Mouse (Mus musculus) gastrocnemius, postnatal 14 days (tissue): Measurements from ENCODE around the gene Acrbp. TPM values are rescaled to one million over a fixed set of nuclear protein-coding genes. Genes with fewer than 3 reads are reported as not detected.

ENCODE experiments used
- DNase-seq: peaks from one replicate; pipeline ENCODE4 v3.0.0; 2021; ENCODE audit warnings: mixed read lengths
- intact Hi-C: fragments of 180-260 bp; cut with DNase I; formaldehyde crosslinking; loops from one replicate; pipeline ENCODE4 v1.15.1; 2025; ENCODE audit warnings: low total_unique reads
- microRNA-seq, 2 experiments: library from miRNA; unstranded; fragments of <30 nt; microRNA quantifications; one replicate each; pipeline ENCODE4 v1.2.0; 2021
- total RNA-seq, 2 experiments: library from RNA; stranded (reverse); gene quantifications; 2 replicates each; pipeline ENCODE4 v1.2.3; 2021

The Acrbp gene
- total RNA-seq, 2 experiments from 2014 or later, result 1.4 to 2.5 TPM

- intact Hi-C loops, result no loop called here
- DNase-seq, result peak; percentile 74
Observed at GRCm38 (mm10) chr6:125096597-125097345, 47.3 kb downstream of the Acrbp start.

- intact Hi-C loops, result no loop called here
- DNase-seq, result no peak
Observed at GRCm38 (mm10) chr6:125097346-125097689, 47.8 kb downstream of the Acrbp start.

- DNase-seq, result no peak
- intact Hi-C loops, result no loop called here
Observed at GRCm38 (mm10) chr6:125097951-125098350, 48.5 kb downstream of the Acrbp start.

GRCm38 (mm10) chr6:125098513-125098912 lies 49.0 kb downstream of the Acrbp start:
- intact Hi-C loops, result no loop called here
- no peak for DNase-seq

GRCm38 (mm10) chr6:125099421-125099971 lies 50.0 kb downstream of the Acrbp start:
- DNase-seq, result peak; percentile 20
- intact Hi-C loops, result no loop called here

GRCm38 (mm10) chr6:125101444-125101843 lies 52.0 kb downstream of the Acrbp start:
- intact Hi-C loops, result loop anchor here (5.0 kb wide), 1 partner anchor 36 kb away; no protein-coding TSS in a partner anchor
- DNase-seq, result no peak

- intact Hi-C loops, result loop anchor here (5.0 kb wide), 1 partner anchor 33 kb away; no protein-coding TSS in a partner anchor
- DNase-seq, result no peak
Observed at GRCm38 (mm10) chr6:125104223-125104622, 54.7 kb downstream of the Acrbp start.

- intact Hi-C loops, result no loop called here
- DNase-seq, result no peak
Observed at GRCm38 (mm10) chr6:125107705-125108104, 58.2 kb downstream of the Acrbp start.

GRCm38 (mm10) chr6:125109371-125109770 lies 59.9 kb downstream of the Acrbp start:
- DNase-seq, result no peak
- intact Hi-C loops, result no loop called here

GRCm38 (mm10) chr6:125110927-125111326 lies 61.4 kb downstream of the Acrbp start:
- DNase-seq, result peak; percentile 49
- intact Hi-C loops, result loop anchor here (2.0 to 5.0 kb wide), 2 partner anchors 14 to 406 kb away; no protein-coding TSS in a partner anchor

- intact Hi-C loops, result loop anchor here (5.0 kb wide), 1 partner anchor 405 kb away; no protein-coding TSS in a partner anchor
- DNase-seq, result no peak
Observed at GRCm38 (mm10) chr6:125112553-125112952, 63.1 kb downstream of the Acrbp start.

Small RNAs within 50 kb of the gene (microRNA-seq; reads per million reads assigned to microRNA genes)
- gene Mir7045, result 0 to 0.32 reads per million in 2 experiments

Other genes with a start within 250 kb of the Acrbp start
- gene Spsb2, start 241.0 kb upstream of the Acrbp start, total RNA-seq, result 1 to 10 TPM; 3.7 to 4.8 TPM
- gene Tpi1, start 235.4 kb upstream of the Acrbp start, total RNA-seq, result 1,000 to 10,000 TPM; 2,868 to 2,952 TPM
- 10 to 100 TPM; 55.3 to 61.9 TPM for gene Usp5, start 220.2 kb upstream of the Acrbp start, total RNA-seq
- gene Cdca3, start 220.1 kb upstream of the Acrbp start, total RNA-seq, result 1 to 10 TPM; 4.6 to 5.0 TPM
- 1 to 10 TPM; 6.6 to 7.0 TPM for gene Gnb3, start 209.4 kb upstream of the Acrbp start, total RNA-seq
- gene P3h3, start 191.9 kb upstream of the Acrbp start, total RNA-seq, result 10 to 100 TPM; 19.7 to 24.2 TPM
- gene Gpr162, start 185.7 kb upstream of the Acrbp start, total RNA-seq, result under 1 TPM; 0.33 to 0.45 TPM
- gene Cd4, start 161.5 kb upstream of the Acrbp start, total RNA-seq, result under 1 TPM; 0.27 to 0.51 TPM
- gene Lag3, start 138.0 kb upstream of the Acrbp start, total RNA-seq, result under 1 TPM; 0.43 to 0.62 TPM
- gene Ptms, start 129.6 kb upstream of the Acrbp start, total RNA-seq, result 100 to 1,000 TPM; 225 to 266 TPM
- 100 to 1,000 TPM; 250 to 257 TPM for gene Mlf2, start 118.3 kb upstream of the Acrbp start, total RNA-seq
- 100 to 1,000 TPM in 1 of 2 experiments, 10 to 100 TPM in 1; 99.1 to 100 TPM for gene Cops7a, start 84.2 kb upstream of the Acrbp start, total RNA-seq
- under 1 TPM; 0.16 to 0.72 TPM for gene Pianp, start 53.0 kb upstream of the Acrbp start, total RNA-seq
- gene Zfp384, start 40.5 kb upstream of the Acrbp start, total RNA-seq, result 10 to 100 TPM; 20.1 to 20.7 TPM
- gene Ing4, start 9.9 kb upstream of the Acrbp start, total RNA-seq, result 10 to 100 TPM; 29.6 TPM
- under 1 TPM in 1 of 2 experiments, not detected in 1; 0.24 TPM for gene Lpar5, start 18.2 kb downstream of the Acrbp start, total RNA-seq
- gene Chd4, start 46.3 kb downstream of the Acrbp start, total RNA-seq, result 10 to 100 TPM; 75.1 to 84.3 TPM
- gene Nop2, start 82.2 kb downstream of the Acrbp start, total RNA-seq, result 10 to 100 TPM; 16.0 to 20.4 TPM
- gene Iffo1, start 95.6 kb downstream of the Acrbp start, total RNA-seq, result 10 to 100 TPM; 24.0 to 28.7 TPM
- gene Gapdh, start 116.8 kb downstream of the Acrbp start, total RNA-seq, result over 10,000 TPM in 1 of 2 experiments, 1,000 to 10,000 TPM in 1; 9,479 to 10,041 TPM
- gene Ncapd2, start 142.0 kb downstream of the Acrbp start, total RNA-seq, result 10 to 100 TPM; 18.4 to 18.7 TPM
- 100 to 1,000 TPM; 214 to 227 TPM for gene Mrpl51, start 142.1 kb downstream of the Acrbp start, total RNA-seq
- 10 to 100 TPM; 10.7 to 11.3 TPM for gene Vamp1, start 165.9 kb downstream of the Acrbp start, total RNA-seq
- gene Tapbpl, start 182.2 kb downstream of the Acrbp start, total RNA-seq, result 1 to 10 TPM; 2.2 to 2.3 TPM
- gene Cd27, start 187.3 kb downstream of the Acrbp start, total RNA-seq, result under 1 TPM in 1 of 2 experiments, not detected in 1; 0.16 TPM
- not detected for gene Tuba3a, start 236.4 kb downstream of the Acrbp start, total RNA-seq